Mouse (Mus musculus): Measurements from ENCODE around the gene Itpk1. TPM values are rescaled to one million over a fixed set of nuclear protein-coding genes. Genes with fewer than 3 reads are reported as not detected.

Itpk1 gene
- polyA plus RNA-seq, 1 experiment: 32.3 TPM

DNA sequence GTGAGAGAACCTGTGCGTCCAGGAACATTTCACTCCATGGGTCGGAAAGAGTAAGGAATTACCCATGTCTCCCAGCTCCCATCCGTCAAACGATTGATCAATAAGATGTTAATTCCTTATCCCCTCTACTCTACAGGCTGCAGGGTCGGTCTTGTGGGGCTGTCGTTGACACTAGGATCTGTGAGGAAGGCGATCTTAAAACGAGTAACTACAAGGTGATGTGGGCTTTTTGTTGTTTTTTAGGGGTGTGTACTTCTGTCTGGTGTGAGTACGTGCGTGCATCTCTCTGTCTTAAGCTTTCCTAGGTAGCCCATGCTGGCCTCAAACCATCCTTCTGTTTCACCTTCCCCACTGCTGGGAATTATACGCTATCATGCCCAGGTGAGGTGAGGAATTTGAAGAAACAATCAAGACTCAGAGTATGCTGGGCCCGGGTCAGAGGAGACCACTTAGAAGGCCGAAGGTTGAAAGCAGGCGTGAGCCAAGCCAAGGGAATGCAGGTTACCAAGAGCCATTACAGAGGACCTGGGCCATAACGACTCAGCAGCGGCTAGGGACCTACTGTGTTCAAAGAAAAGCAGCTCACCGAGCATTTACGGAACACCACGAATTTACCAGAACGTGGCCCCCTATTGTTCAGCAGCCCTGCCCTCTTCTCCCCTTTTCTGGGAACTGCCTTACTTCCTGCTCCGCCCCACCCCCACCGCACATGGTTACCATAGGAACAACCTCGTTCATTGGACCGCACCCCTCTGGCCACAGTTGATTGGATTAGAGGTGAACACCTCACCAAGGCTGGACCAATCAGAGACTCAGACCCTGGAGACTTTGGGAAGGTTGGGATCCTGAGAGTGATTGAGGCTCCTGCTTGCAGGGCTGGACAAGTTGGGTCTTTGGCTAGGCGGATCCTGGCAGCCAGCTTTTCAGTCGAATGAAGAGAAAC is 25.4 kb upstream of the Itpk1 start:
- TF ChIP-seq POLR2A (IDR thresholded peaks at IDR 0.05; ENCODE audit: borderline replicate concordance, extremely low read depth, insufficient read depth, insufficient read length, poor library complexity, severe bottlenecking) (no peak; the same call in 1 of the 2 replicates), CTCF (IDR thresholded peaks at IDR 0.05; ENCODE audit: borderline replicate concordance, extremely low read depth, insufficient read depth, insufficient read length) (no peak)
- DNase-seq (ENCODE audit: low read depth): peak; percentile 98

DNA sequence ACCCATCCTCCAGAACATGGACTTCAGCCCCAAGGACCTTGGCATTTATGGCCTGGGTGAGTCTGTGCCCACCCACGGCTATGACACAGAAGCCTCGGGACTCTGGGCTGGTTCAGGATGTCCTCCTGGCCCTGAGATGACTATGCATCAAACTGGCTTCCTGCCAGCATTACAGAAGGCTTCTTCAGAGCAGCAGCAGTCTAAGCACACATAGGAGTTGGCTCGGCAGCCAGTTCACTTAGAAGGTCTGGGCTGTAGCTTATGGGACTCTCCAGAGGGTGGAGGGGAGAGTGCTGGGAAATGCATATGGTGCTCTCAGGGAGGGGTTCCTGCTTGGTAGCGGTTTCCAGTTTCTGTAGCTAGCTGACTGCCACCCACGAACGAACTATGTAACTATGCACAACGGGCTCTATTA is 21.0 kb upstream of the Itpk1 start:
- DNase-seq (ENCODE audit: low read depth): peak; percentile 39
- TF ChIP-seq CTCF (IDR thresholded peaks at IDR 0.05; ENCODE audit: borderline replicate concordance, extremely low read depth, insufficient read depth, insufficient read length): no peak
- TF ChIP-seq POLR2A (IDR thresholded peaks at IDR 0.05; ENCODE audit: borderline replicate concordance, extremely low read depth, insufficient read depth, insufficient read length, poor library complexity, severe bottlenecking): no peak

DNA sequence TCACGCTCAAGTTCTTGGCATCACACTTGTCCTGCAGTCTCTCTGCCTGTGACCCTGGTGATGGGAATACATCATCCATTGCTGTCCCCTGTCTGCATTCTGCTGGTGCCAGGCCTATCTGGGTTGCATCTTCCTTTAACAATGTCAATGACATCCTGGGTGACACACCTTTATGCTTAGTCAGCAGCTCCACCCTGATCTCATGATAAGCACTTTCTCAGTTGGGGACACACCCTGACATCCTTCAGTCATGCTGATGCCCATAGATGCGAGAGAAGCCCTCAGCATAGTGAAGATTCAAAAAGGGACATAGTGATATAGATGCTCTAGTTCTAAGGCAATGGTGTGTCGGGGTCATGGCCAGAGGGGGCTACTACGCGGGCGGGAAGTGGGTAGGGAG is 20.4 kb upstream of the Itpk1 start:
- TF ChIP-seq POLR2A (IDR thresholded peaks at IDR 0.05; ENCODE audit: borderline replicate concordance, extremely low read depth, insufficient read depth, insufficient read length, poor library complexity, severe bottlenecking): no peak
- no peak for DNase-seq (ENCODE audit: low read depth)

DNA sequence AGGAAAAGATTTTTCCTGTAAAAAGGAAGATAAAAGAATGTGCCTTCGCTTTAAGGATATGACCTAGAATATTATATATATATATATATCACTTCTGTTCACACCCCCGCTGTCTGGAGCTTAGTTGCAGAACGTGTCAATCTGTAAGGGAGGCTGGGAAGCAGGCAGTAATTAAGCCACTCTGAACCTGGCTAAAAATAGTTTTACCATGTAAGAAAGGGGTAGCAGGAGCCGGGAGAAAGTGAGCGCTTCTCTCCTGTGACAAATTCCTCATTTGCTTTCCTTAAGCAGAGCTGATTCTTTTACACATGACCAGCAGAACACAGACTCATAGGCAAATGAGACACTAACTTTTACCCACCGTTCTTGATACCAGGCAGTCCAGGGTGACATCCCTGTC is 19.1 kb upstream of the Itpk1 start:
- TF ChIP-seq POLR2A (IDR thresholded peaks at IDR 0.05; ENCODE audit: borderline replicate concordance, extremely low read depth, insufficient read depth, insufficient read length, poor library complexity, severe bottlenecking) (no peak), CTCF (IDR thresholded peaks at IDR 0.05; ENCODE audit: borderline replicate concordance, extremely low read depth, insufficient read depth, insufficient read length) (no peak)
- peak; percentile 58 for DNase-seq (ENCODE audit: low read depth)

DNA sequence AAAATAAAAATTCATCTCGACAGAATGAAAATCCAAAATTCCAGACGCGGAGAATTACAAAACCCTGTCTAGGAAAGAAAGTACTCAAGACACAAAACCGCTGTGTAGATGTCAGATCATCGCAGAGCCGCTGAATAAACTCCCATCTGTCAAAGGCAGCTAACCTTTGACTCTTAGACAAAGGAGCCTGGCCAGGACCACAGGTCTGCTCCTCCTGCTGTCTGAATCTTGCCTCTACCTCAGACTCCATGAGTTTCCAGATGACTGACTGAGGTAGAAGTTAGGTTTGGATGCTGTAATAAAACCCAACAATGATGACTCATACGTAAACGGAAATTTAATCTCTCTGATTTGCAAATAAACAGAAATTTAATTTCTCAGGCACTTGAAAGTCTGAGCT is 18.2 kb upstream of the Itpk1 start:
- TF ChIP-seq POLR2A (IDR thresholded peaks at IDR 0.05; ENCODE audit: borderline replicate concordance, extremely low read depth, insufficient read depth, insufficient read length, poor library complexity, severe bottlenecking): no peak
- no peak for TF ChIP-seq CTCF (IDR thresholded peaks at IDR 0.05; ENCODE audit: borderline replicate concordance, extremely low read depth, insufficient read depth, insufficient read length)
- DNase-seq (ENCODE audit: low read depth): no peak

DNA sequence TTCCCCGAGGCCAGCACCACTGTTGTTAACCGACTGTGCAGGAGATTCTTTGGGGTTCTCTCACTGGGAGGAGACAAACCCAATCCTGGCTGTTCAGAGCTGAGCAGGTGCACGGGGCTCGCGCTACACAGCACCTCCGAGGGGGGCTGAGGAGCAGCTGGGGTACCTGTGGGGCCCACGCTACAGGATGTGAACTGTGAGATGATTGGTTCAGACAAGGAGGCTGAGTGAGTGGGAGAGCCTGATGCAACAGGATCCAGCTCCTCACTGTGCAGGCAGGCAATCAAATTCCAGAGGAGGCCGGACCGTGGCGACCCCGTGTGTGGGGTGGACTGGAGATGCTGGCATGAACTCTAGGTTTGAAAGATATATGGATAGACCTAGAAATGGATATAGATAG is 17.7 kb upstream of the Itpk1 start:
- DNase-seq (ENCODE audit: low read depth): no peak

DNA sequence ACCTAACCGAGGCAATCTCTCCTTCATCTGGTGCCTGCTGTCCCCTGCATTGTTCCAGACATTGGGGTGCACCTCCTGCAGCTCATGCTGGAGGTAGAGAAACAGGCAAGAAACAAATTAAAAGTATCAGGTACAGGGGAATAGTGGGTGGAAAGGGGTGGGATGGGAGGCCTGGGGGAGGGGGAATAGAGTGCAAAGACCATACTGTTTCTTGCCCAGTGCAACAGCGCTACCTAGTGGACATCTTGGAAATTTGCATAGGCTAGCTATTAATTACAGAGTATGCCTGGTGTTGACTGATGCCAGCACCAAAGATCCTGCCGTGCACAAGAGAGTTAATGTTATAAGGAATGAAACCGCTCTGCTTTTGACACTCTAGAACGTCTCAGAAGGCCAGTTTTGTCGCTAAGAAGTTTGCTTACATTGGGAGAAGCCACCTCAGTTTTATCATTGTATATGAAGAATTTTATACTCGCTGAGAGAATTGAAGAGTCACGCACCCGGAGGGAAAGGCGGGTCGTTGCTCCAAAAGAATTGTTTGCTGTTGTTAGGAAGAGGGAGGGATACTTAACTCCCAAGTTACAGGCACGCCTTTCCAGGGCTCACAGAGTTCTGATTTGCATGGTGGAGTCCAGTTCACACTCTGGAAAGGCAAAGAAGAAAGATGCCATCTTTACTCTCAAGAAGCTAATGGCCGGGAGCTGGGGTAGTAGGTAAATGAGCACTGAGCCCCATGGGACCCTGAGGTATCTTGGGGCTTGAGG is 15.0 kb upstream of the Itpk1 start:
- TF ChIP-seq POLR2A (IDR thresholded peaks at IDR 0.05; ENCODE audit: borderline replicate concordance, extremely low read depth, insufficient read depth, insufficient read length, poor library complexity, severe bottlenecking) (no peak), CTCF (IDR thresholded peaks at IDR 0.05; ENCODE audit: borderline replicate concordance, extremely low read depth, insufficient read depth, insufficient read length) (peak; percentile 79)
- DNase-seq (ENCODE audit: low read depth): peak; percentile 85

More for the DNA sequence above, 17.7 kb upstream of the Itpk1 start:
- TF ChIP-seq POLR2A (IDR thresholded peaks at IDR 0.05; ENCODE audit: borderline replicate concordance, extremely low read depth, insufficient read depth, insufficient read length, poor library complexity, severe bottlenecking) (no peak), CTCF (IDR thresholded peaks at IDR 0.05; ENCODE audit: borderline replicate concordance, extremely low read depth, insufficient read depth, insufficient read length) (no peak)

DNA sequence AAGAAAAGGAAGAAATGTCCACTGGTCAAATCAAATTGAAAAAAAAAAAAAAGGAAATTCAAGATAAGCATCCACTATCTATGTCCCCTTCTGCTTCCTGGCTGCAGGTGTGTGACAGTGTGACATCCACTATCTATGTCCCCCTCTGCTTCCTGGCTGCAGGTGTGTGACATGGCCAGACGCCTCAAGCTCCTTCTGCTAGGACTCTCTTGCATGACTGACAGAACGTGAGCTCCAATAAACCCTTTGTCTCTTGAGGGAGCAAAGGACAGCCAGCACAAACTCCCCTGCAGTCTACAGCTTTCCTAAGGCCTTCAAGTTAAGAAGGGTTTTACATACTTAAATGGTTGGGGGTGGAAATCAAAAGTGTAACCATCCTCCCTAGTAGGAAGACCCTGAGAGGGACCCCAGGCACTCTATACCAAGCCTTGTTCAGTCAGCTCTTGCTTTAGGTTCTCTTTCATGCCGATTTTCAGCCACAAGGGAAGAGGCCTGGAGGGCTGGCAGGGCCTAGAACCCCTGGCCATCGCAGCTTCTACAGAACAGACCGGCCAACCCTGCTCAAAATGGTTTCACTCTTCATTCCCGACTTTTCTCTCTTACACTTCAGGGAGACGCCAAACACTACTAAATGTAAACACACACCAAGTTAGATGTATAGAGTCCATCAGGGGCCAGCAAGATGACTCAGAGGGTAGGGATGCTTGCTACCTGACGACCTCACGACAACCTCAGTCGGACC is 10.1 kb upstream of the Itpk1 start:
- TF ChIP-seq CTCF (IDR thresholded peaks at IDR 0.05; ENCODE audit: borderline replicate concordance, extremely low read depth, insufficient read depth, insufficient read length): no peak
- no peak for DNase-seq (ENCODE audit: low read depth)

DNA sequence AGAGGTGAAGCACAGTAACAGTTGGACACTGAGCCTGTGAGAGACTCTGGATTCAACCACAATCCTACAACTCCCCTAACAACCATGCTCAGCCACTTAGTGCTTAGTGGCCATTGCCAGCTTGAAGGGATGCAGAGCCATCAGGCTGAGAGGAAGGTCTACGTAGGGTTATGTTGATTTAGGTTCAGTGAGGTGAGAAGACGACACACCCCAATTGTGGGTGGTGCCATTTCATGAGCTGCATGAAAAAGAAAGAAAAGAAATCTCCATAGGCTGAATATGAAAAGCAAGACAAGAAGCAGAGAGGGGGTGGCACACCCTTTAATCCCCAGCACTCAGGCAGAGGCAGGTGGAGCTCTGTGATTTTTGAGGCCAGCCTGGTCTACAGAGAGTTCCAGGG is 9.4 kb upstream of the Itpk1 start:
- DNase-seq (ENCODE audit: low read depth): no peak
- TF ChIP-seq CTCF (IDR thresholded peaks at IDR 0.05; ENCODE audit: borderline replicate concordance, extremely low read depth, insufficient read depth, insufficient read length): no peak
- TF ChIP-seq POLR2A (IDR thresholded peaks at IDR 0.05; ENCODE audit: borderline replicate concordance, extremely low read depth, insufficient read depth, insufficient read length, poor library complexity, severe bottlenecking): no peak

DNA sequence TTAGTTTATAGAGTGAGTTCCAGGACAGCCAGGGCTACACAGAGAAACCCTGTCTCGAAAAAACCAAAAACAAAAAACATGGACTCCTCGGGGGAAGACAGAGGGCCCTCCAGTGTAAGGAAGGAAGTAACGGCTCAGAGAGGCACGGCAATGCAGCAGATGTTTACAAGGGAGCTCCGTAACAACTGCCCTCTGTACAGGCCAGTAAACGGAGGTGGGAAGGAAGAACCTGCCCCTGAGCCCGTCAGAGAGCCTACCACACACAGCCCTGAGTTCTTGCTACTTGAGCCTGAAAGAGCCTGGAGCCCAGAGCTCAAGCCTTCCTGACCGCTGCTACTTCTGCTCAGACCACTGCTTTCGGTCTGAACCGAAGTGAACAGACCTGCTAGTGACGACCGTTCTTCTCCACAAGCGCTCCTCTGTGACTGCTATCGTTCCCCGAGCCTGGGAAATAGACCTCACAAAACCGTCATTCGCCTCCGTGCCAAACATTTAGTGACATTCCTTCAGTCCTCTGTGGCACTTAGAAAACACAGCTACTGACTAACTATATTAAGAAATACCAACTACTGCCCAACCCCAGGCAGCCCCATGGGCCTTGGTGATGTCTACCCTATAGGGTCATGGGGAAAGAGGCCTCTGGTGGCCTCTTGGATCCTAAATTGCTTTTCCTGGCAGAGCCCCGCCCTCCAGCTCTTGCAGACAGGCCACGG is 8.6 kb upstream of the Itpk1 start:
- TF ChIP-seq CTCF (IDR thresholded peaks at IDR 0.05; ENCODE audit: borderline replicate concordance, extremely low read depth, insufficient read depth, insufficient read length): no peak
- no peak for TF ChIP-seq POLR2A (IDR thresholded peaks at IDR 0.05; ENCODE audit: borderline replicate concordance, extremely low read depth, insufficient read depth, insufficient read length, poor library complexity, severe bottlenecking)
- no peak for DNase-seq (ENCODE audit: low read depth)
